Mouse (Mus musculus) CH12.LX (cell line): ENCODE measurements around the gene Capn13.

Source experiments
- CTCF ChIP-seq, 2 experiments: IDR thresholded peaks in 1 of 2; conservative IDR thresholded peaks in 1 of 2; 2 replicates each; pipeline ENCODE4 v1.5.1; 2011 to 2012; ENCODE audit warnings: low read depth in 2 of 2, low read length in 2 of 2, improper control_type of control experiment in 1 of 2, inconsistent platforms in 1 of 2, mild to moderate bottlenecking in 1 of 2, moderate library complexity in 1 of 2
- GABPA ChIP-seq: IDR thresholded peaks from 2 replicates; pipeline ENCODE4 v1.6.1; 2012; ENCODE audit warnings: low read depth, low read length, improper control_type of control experiment, inconsistent platforms; ENCODE audit not compliant: insufficient replicate concordance
- MAFK ChIP-seq: IDR thresholded peaks from 2 replicates; pipeline ENCODE4 v1.6.1; 2011; ENCODE audit warnings: low read length, improper control_type of control experiment; ENCODE audit not compliant: insufficient replicate concordance
- MAZ ChIP-seq: IDR thresholded peaks from 2 replicates; pipeline ENCODE4 v1.6.1; 2012; ENCODE audit warnings: low read depth, mild to moderate bottlenecking, inconsistent platforms, low read length, improper control_type of control experiment, moderate library complexity
- PAX5 ChIP-seq: IDR thresholded peaks from 2 replicates; pipeline ENCODE4 v1.6.1; 2012; ENCODE audit warnings: low read length, inconsistent platforms, mixed read lengths
- POLR2A ChIP-seq: IDR thresholded peaks from 2 replicates; pipeline ENCODE4 v1.6.1; 2011; ENCODE audit warnings: low read depth, mild to moderate bottlenecking, improper control_type of control experiment, low read length
- TBP ChIP-seq: conservative IDR thresholded peaks from 2 replicates; pipeline ENCODE4 v1.6.1; 2011; ENCODE audit warnings: low read depth, low read length, improper control_type of control experiment
- USF1 ChIP-seq: IDR thresholded peaks from 2 replicates; pipeline ENCODE4 v1.6.1; 2014; ENCODE audit warnings: low read depth, mild to moderate bottlenecking, inconsistent platforms, low read length, improper control_type of control experiment

GRCm38 (mm10) chr17:73306626-73307025, 94.0 kb downstream of the Capn13 start:
- TF ChIP-seq MAZ: no peak
- no peak for TF ChIP-seq POLR2A
- no peak for TF ChIP-seq USF1
- TF ChIP-seq MAFK: no peak
- TF ChIP-seq TBP: no peak
- TF ChIP-seq CTCF (conservative IDR thresholded peaks at IDR 0.05 in 1 of 2, IDR thresholded peaks at IDR 0.05 in 1 of 2; ENCODE audit: low read depth in 2 of 2, low read length in 2 of 2): no peak
- TF ChIP-seq GABPA: no peak
- no peak for TF ChIP-seq PAX5
